Mouse (Mus musculus) 416B (cell line): ENCODE data around the gene Rpl38.

Experiments
- DNase-seq: peaks from one replicate; pipeline ENCODE4 v3.0.0; 2011; ENCODE audit warnings: low read depth

Rpl38 gene

GRCm38 (mm10) chr11:114704071-114704913 is 36.0 kb downstream of the Rpl38 start:
- DNase-seq = no peak

DNA sequence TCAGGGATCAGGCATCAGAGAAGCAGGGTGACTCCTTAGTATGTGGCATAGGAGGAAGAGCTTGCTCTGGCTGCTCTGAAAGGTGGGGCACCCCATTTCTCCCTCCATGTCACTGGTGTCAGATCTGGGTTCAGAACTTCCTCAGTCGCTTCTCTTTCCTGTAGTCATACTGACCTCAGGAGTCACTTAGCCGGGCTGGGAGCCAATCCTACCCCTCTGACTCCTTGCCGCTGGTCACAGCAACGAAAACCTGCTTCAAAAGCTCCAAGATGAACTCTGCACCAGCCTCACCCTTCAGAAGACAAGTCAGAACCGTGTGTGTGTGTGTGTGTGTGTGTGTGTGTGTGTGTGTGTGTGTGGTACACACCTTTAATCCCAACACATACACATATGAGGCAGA is 38.0 kb downstream of the Rpl38 start:
- DNase-seq = no peak

DNA sequence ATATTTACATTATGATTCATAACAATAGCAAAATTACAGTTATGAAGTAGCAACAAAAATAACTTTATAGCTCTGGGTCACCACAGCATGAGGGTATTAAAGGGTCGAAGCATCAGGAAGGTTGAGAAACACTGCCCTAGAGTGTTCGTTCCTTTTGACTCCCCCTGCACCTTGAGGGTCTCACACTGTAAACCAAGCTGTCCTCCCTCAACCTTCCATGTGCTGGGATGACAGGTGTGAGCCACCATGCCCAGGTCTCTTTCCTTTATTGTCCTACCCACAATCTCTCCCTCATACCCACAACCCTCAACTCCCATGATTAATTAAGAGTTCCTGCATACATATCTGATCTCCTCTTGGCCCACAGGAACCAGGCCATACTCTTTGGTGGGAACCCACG is 43.1 kb downstream of the Rpl38 start:
- no peak for DNase-seq

DNA sequence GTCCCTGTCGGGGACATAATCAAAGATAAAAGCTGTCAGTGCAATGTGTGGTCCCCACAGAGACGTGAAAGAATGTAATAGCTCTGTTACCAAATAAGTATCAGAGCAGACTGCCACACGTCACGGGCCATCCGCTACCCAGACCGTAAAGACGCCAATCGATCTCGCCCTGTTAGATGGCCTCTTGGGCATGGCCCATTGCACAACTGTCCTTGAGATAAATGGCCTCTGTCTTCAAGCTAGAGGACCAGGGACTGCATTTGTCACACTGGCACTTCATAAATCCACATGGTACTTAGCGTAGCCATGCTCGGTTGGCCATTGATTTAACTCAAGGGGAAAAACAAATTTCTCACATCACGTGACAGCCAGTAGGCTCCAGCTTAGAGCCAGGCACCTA is 43.5 kb downstream of the Rpl38 start:
- DNase-seq = no peak

DNA sequence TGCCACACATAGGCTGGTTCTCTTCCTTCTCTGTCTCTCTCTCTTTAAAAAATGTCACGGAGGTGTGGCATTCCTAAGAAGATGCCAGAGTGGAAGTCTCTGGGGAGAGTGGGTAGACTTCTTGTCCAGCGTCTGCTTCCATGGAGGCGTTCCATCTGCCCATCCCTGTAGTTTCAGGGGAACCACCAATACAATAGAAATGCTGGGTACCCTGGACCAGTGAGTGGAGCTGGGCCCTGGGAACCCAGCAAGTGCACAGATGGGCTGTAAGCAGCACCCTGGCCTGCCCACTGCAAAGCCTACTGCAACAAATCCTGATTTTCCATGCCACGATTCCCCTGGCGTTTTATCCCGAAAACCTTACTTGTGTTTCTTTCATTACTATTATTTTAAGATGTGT is 46.2 kb downstream of the Rpl38 start:
- no peak for DNase-seq

GRCm38 (mm10) chr11:114715531-114715930 is 47.2 kb downstream of the Rpl38 start:
- DNase-seq = no peak

DNA sequence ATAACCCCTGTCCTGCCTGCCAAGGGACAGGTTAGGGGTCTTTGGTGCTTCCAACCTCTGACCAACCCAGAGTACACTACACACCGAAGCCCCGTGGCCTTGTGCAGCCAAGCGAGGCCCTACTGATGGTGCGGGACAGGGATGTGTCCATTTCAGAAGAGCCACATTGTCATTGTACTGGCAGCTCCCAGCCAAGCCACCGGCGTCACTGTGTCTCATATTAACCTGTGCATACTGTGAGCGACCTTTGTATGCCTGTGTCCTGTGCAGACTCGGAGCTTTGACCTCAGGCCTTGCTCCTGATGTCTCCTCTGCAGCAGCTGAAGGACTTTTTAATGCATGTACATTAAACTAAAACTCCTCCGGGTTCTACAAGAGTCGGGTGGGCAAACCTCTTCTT is 52.2 kb downstream of the Rpl38 start:
- no peak for DNase-seq
